Mouse (Mus musculus): ENCODE results near the gene Ppat.
A peak's percentile ranks its signal among the peaks of the same experiment; 100 is the strongest.

GRCm38 (mm10) chr5:76951106-76952027, at the start of gene Ppat, which contains the start of gene Paics:
- TF ChIP-seq CTCF (conservative IDR thresholded peaks at IDR 0.05; ENCODE audit: insufficient read depth, insufficient read length, low read depth, low read length) (no peak), POLR2A (IDR thresholded peaks at IDR 0.05; ENCODE audit: low read depth, low read length) (peak; percentile 92)
